Mouse (Mus musculus) liver, embryonic 16.5 days (tissue): ENCODE results near the gene Hes2. TPM values are rescaled to one million over a fixed set of nuclear protein-coding genes. Genes with fewer than 3 reads are reported as not detected.
A peak's percentile ranks its signal among the peaks of the same experiment; 100 is the strongest.

Experiments used
- ATAC-seq: fragments of 200-750 bp; cut with Nextera tagmentation; 2 replicates; pipeline ENCODE4 v1.8.0; 2017; ENCODE audit warnings: low read depth, mild to moderate bottlenecking, moderate number of reproducible peaks, moderate library complexity
- H3K27ac ChIP-seq: fragments of 300-500 bp; sonication (generic); 2 replicates; pipeline ENCODE4 v1.5.1; 2014; ENCODE audit warnings: mild to moderate bottlenecking, low read length
- H3K27me3 ChIP-seq: fragments of 300-500 bp; sonication (generic); 2 replicates; pipeline ENCODE4 v1.6.1; 2014; ENCODE audit warnings: low read depth, low read length, mixed read lengths; ENCODE audit not compliant: control insufficient read depth, insufficient read depth
- H3K36me3 ChIP-seq: fragments of 300-500 bp; sonication (generic); 2 replicates; pipeline ENCODE4 v1.6.1; 2014; ENCODE audit warnings: mild to moderate bottlenecking; ENCODE audit not compliant: control insufficient read depth, insufficient read depth
- H3K4me1 ChIP-seq: fragments of 300-500 bp; sonication (generic); 2 replicates; pipeline ENCODE4 v1.6.1; 2014; ENCODE audit warnings: low read depth, low read length, mixed read lengths; ENCODE audit not compliant: control insufficient read depth
- H3K4me2 ChIP-seq: fragments of 300-500 bp; sonication (generic); 2 replicates; pipeline ENCODE4 v1.6.1; 2014; ENCODE audit warnings: low read depth, low read length, mixed read lengths
- H3K4me3 ChIP-seq: fragments of 300-500 bp; sonication (generic); 2 replicates; pipeline ENCODE4 v1.5.1; 2014; ENCODE audit warnings: low read depth, mild to moderate bottlenecking, low read length
- H3K9ac ChIP-seq: fragments of 300-500 bp; sonication (generic); 2 replicates; pipeline ENCODE4 v1.6.1; 2014; ENCODE audit warnings: low read depth, low read length
- H3K9me3 ChIP-seq: fragments of 300-500 bp; sonication (generic); replicated peaks from 2 replicates; pipeline ENCODE4 v1.6.1; 2016; ENCODE audit warnings: low read length; ENCODE audit not compliant: control insufficient read depth
- WGBS: fragments of 180-500 bp; shearing (Covaris S2); extraction: QIAGEN DNeasy Blood & Tissue Kit; methylation state at CpG from one replicate; pipeline ENCODE4 v1.1.7; 2014; ENCODE audit not compliant: insufficient replicate concordance; 5-methylcytosine and 5-hydroxymethylcytosine counted together
- polyA plus RNA-seq: library from polyadenylated mRNA; unstranded; fragments of >200 nt; fragmentation: Nextera tagmentation; extraction: Ambion mirVana; gene quantifications from 2 replicates; pipeline ENCODE4 v1.2.1, GENCODE M21; 2015

Gene Hes2
- polyA plus RNA-seq, 1 experiment from 2014 or later: not detected

DNA sequence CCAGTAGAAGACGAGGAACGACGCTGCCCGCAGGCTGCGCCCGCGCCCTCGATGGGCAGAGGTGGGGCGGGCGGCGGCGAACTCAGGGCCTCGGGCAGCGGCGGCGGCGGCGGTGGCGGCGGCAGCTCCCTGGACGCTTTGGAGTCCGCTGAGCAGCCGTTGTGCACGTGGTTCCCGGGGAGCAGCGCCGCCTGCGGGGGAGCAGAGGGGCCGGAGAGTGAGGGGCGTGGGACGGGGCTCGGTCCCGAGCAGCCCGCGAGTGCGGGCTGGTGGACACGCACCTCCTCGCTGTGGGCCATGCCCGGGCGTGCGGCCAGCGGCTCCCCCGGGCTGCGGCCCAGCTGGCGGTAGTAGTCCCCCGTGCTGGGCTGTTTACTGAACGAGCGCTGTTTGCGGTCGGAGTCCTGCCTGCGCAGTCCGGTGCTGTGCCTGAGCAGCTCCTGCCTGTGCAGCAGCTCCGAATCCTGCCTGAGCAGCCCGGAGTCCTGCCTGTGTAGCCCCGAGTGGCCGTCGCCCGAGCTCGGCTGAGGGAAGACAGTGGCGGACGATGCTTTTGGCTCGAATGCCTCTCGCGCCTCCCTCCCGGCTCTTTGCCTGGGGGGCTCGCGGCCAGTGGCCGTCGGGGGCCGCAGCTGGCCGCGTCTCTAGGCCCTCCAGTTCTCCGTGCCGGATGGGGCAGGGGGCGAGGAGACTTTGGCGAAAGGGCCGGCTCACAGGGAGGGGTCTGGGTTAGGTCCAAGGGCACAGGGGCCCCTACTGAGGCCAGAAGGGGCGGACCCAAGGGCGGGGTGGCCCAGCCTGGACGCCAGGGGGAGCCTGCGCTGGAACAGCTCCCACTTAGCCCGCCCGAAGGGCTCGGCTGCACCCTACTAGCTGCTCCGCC is 27.7 kb upstream of the Hes2 start:
- Histone ChIP-seq H3K9ac (no peak overlapping the region), H3K4me1 (peaks cover 14% of the 10 kb centered on the region), H3K4me3 (peak overlapping the region; percentile 49), H3K27me3 (peaks cover 84% of the 10 kb centered on the region), H3K36me3 (no peaks in the 10 kb centered on the region), H3K27ac (no peak overlapping the region), H3K4me2 (peak overlapping the region; percentile 59), H3K9me3 (no peaks in the 10 kb centered on the region)
- peak; percentile 66 for ATAC-seq
- WGBS: 1% methylated on average over 81 of the region's 85 CpGs

DNA sequence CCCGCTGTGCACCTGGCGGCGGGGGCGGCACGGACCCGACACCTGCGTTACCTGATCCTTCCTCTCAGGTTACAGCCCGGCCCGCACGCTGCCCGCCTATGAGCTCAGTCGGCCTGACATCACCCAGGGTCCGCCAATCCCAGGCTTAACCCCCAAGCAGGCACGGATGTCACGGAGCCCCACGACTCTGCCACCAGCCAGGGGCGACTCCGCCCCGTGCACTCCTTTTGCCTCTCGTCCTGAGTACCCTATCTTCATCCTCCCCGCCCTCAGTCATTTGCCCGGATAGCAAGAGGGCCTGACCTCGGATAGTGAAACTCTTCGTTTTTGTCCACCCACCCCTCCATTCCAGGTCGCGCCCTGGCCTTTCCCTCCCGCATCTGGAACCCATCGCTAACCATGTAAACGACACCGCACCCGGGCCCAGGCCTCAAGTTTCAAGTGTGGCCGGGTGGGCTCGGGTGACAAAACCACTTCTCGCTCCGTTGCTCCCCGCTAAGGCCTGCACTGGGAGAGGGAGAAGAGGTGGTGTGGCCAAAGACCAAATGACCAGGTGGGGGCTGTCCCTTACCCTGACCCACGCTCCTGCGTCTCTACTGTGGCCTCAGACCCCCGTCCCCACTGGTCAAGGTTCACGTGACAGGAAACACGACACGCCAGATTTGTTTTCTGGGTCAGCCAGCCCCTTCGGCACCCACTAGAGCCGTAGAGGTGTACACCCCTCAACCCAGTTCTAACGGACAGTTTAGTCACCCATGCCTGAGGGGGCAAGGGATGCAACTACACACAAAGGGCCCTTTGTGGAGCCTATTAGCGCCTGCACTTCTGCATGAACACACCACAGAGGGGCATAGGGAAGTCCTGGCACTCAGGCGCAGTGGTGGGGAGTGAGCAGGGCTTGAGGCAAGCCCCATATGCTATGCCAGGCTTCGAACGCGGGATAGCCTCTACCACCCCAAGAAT is 26.6 kb upstream of the Hes2 start:
- WGBS: 8% methylated on average over 50 of the region's 50 CpGs
- Histone ChIP-seq H3K4me2 (peak overlapping the region; percentile 59), H3K27ac (no peak overlapping the region), H3K9me3 (no peaks in the 10 kb centered on the region), H3K4me1 (peaks cover 14% of the 10 kb centered on the region), H3K4me3 (peak overlapping the region; percentile 49), H3K36me3 (no peaks in the 10 kb centered on the region), H3K9ac (no peak overlapping the region), H3K27me3 (peaks cover 74% of the 10 kb centered on the region)
- ATAC-seq: peak; percentile 13

DNA sequence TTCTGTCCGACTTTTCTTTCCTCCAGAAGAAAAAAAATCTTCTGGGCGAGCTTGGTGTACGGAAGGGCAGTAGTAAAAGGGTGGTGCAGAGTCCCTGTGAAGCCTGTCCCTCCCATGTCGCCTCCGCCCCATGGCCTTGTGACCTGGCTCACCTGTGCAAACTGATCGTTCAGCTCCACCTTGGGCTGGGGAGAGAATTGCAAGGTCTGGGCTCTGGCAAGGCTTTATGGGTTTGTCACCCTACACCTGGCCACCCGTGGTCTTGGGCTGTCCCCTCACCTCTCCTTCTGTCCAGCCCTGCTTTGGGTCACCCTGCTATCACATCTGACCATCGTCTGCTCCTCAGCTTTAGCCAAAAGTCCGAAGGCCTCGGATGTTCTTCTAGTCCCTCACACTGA is 25.9 kb upstream of the Hes2 start:
- H3K4me1 ChIP-seq: peaks cover 14% of the 10 kb centered on the region
- ATAC-seq: no peak
- no peak overlapping the region for H3K27ac ChIP-seq
- no peak overlapping the region for H3K4me3 ChIP-seq
- peaks cover 67% of the 10 kb centered on the region for H3K27me3 ChIP-seq
- H3K36me3 ChIP-seq: no peaks in the 10 kb centered on the region
- 28% methylated on average over 10 of the region's 10 CpGs for WGBS
- H3K9ac ChIP-seq: no peak overlapping the region
- no peaks in the 10 kb centered on the region for H3K9me3 ChIP-seq
- H3K4me2 ChIP-seq: no peak overlapping the region

DNA sequence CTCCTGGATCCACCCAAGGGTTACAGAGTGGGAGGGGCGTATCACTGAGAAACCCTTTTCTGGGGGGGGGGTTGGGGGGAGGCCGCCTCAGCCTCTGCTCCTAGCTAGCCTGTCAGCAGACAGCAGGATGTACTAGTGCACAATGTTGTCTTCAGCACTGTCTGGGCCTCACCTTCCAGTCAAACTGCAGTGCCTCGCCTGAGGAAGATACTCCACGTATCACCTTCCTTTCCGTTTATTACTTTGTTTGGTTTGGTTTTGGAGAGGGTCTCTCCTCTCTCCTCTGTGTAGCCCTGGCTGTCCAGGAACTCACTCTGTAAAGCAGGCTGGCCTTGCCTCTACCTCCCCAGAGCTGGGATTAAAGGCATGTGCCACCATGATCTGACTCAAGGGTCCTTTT is 25.5 kb upstream of the Hes2 start:
- Histone ChIP-seq H3K4me1 (peaks cover 16% of the 10 kb centered on the region), H3K9ac (no peak overlapping the region), H3K27me3 (peaks cover 62% of the 10 kb centered on the region), H3K36me3 (no peaks in the 10 kb centered on the region), H3K4me2 (no peak overlapping the region), H3K4me3 (no peak overlapping the region), H3K9me3 (no peaks in the 10 kb centered on the region), H3K27ac (no peak overlapping the region)
- no peak for ATAC-seq
- WGBS: 43% methylated on average over 5 of the region's 5 CpGs

DNA sequence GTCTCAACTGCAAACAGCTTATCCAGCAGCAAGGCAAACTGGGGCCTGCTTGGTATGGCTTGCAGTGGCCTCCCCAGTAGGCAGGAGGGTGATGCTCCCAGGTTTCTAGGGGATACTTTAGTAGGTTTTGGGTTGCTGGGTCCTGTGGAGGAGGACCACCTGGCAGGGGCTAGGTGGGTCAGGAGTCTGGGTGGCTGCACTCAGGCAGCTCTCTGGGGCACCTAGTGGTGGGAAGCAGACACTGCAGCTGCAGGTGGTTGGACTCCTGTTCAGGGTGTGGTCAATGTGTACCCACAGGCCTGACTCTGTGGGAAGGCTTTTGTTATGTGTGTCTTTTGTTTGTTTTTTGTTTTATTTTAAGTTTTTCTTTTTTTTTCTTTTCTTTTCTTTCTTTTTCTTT is 24.2 kb upstream of the Hes2 start:
- H3K27ac ChIP-seq: no peak overlapping the region
- no peak overlapping the region for H3K4me2 ChIP-seq
- no peak for ATAC-seq
- peaks cover 49% of the 10 kb centered on the region for H3K27me3 ChIP-seq
- no peak overlapping the region for H3K9ac ChIP-seq
- peaks cover 25% of the 10 kb centered on the region for H3K4me1 ChIP-seq
- no peaks in the 10 kb centered on the region for H3K9me3 ChIP-seq
- no peak overlapping the region for H3K4me3 ChIP-seq
- no peaks in the 10 kb centered on the region for H3K36me3 ChIP-seq

DNA sequence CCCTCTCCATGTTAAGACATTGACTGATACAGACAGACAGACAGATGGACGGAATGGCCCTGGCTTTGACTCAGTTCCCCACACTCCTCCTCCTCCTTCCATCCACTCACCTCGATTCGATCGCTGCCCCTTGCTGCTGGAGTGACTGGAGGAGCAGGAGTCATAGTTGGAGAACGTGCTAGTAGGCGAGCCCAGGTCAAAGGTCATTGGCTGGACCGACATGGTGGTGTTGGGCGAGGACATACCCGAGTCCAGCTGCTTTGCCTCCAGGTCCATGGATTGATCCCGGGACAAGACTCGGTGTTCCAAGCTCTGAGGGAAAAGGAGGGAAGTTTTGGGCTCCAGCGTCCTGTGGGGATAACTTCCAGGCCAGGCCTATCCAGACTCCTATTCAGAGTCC is 23.3 kb upstream of the Hes2 start:
- ATAC-seq: no peak
- WGBS: 72% methylated on average over 12 of the region's 12 CpGs
- no peaks in the 10 kb centered on the region for H3K36me3 ChIP-seq
- H3K9me3 ChIP-seq: no peaks in the 10 kb centered on the region
- no peak overlapping the region for H3K4me2 ChIP-seq
- H3K9ac ChIP-seq: no peak overlapping the region
- H3K4me1 ChIP-seq: peaks cover 25% of the 10 kb centered on the region
- H3K27me3 ChIP-seq: peaks cover 45% of the 10 kb centered on the region
- no peak overlapping the region for H3K27ac ChIP-seq
- no peak overlapping the region for H3K4me3 ChIP-seq

DNA sequence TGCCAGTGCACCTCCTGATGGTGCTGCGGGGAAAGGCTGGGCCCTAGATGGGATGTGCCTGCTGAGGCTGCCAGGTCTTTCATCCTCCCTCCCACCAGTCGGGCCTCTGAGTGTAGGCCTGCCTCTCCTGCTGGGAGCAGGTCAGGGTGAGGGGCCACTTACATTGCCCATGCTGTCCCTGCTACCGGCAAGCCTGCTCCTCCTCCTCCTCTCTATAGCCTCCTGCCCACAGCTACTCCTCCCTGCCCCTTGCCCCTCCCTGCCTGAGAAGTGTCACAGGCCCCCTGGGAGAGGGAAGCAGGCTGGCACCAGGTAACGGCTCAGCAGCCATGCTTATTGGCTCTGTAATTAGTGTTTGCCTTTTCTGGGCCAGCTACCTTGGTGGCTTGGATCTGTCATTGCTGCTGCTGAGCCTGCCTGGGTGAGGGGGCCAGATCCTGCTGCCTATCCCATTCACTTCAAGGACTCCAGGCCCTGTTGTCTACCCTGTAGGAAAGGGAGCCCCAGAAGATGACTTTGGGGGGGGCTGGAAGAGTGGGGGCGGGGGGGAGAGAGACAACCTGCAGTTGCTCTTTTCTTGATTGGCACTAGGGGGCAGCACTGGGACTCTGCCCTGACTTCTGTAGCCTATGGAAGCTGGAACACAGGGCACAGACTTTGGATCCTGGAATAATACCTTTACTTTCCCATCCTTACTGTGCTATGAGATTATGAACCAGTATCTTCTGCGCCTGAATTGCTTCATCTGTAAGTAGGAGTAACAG is 22.4 kb upstream of the Hes2 start:
- Histone ChIP-seq H3K4me3 (no peak overlapping the region), H3K27me3 (peaks cover 43% of the 10 kb centered on the region)
- WGBS: 42% methylated on average over 6 of the region's 6 CpGs

DNA sequence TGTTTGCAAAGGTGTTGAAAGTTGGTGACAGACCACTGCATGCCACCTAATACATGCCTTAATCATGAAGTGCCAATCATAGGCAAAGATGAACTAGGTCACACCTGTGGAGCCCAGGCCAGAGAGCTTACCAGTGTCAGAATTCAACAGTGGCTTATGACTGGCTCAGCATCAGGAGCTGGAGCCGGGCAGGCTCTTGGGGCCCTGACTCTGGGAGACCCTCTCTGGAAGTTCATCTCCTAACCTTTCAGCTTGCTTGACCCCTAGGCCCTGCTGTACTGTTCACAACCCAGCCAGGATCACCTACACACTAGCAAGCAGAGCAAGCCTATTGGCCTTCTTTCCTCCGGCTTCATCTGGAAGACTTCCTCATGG is 21.8 kb upstream of the Hes2 start:
- 81% methylated on average over 2 of the region's 2 CpGs for WGBS
- Histone ChIP-seq H3K9ac (no peak overlapping the region), H3K36me3 (no peaks in the 10 kb centered on the region), H3K27ac (no peak overlapping the region), H3K4me1 (peaks cover 13% of the 10 kb centered on the region), H3K4me3 (no peak overlapping the region), H3K4me2 (no peak overlapping the region), H3K27me3 (peaks cover 37% of the 10 kb centered on the region), H3K9me3 (no peaks in the 10 kb centered on the region)
- ATAC-seq: no peak

More for the DNA sequence above, 22.4 kb upstream of the Hes2 start:
- no peak for ATAC-seq
- Histone ChIP-seq H3K27ac (no peak overlapping the region), H3K9ac (no peak overlapping the region), H3K36me3 (no peaks in the 10 kb centered on the region), H3K9me3 (no peaks in the 10 kb centered on the region), H3K4me2 (no peak overlapping the region), H3K4me1 (peaks cover 16% of the 10 kb centered on the region)
